Mouse (Mus musculus): ENCODE results near the gene Sdk2. TPM values are rescaled to one million over a fixed set of nuclear protein-coding genes. Genes with fewer than 3 reads are reported as not detected.

Sdk2 gene
- total and polyA plus RNA-seq, 3 experiments = 0.22 TPM; not detected in 2

DNA sequence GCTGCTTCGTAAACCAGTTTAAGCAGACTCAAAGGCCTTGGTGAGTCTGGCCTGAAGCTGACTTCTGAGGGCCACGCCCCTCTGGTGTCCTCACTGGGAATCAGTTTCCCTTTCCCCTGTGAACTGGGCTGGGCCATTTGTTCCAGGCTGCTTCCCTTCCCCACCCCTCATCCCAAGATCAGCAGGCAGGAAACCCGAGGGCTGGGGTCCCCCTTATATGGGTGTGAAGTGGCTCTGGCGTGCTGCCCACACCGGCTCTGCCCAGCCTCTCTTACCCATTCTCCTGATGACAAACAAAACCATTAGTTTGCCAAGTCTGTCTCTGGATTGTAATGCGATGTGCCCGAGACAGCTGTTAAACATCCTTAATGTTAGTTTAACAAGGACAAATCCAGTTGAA, 180.5 kb downstream of the Sdk2 start:
- ATAC-seq (ENCODE audit: extremely low read depth, insufficient number of reproducible peaks, low FRiP score, poor library complexity, severe bottlenecking) = no peak
- Histone ChIP-seq H3K4me1 (ENCODE audit: insufficient read depth, low read depth, low read length) (no peaks in the 10 kb centered on the region), H3K9me3 (replicated peaks) (peaks cover 86% of the 10 kb centered on the region), H3K4me3 (ENCODE audit: low read depth, low read length) (no peak overlapping the region), H3K27me3 (ENCODE audit: insufficient read depth, low read length) (no peaks in the 10 kb centered on the region), H3K36me3 (replicated peaks) (no peaks in the 10 kb centered on the region)
- no peak for TF ChIP-seq GATA2 (IDR thresholded peaks at IDR 0.05; ENCODE audit: borderline replicate concordance, low read depth, low read length)
- no peak for TF ChIP-seq TAL1 (conservative IDR thresholded peaks at IDR 0.05; ENCODE audit: low read depth, low read length)
- no peak for TF ChIP-seq CTCF (IDR thresholded peaks at IDR 0.05; ENCODE audit: low read depth, low read length)
- no peak for TF ChIP-seq POLR2AphosphoS5 (IDR thresholded peaks at IDR 0.05; ENCODE audit: insufficient replicate concordance, low read depth, low read length)
- no peak for TF ChIP-seq GATA1 (IDR thresholded peaks at IDR 0.05; ENCODE audit: borderline replicate concordance, low read length)
- DNase-seq (ENCODE audit: low spot score) = no peak

DNA sequence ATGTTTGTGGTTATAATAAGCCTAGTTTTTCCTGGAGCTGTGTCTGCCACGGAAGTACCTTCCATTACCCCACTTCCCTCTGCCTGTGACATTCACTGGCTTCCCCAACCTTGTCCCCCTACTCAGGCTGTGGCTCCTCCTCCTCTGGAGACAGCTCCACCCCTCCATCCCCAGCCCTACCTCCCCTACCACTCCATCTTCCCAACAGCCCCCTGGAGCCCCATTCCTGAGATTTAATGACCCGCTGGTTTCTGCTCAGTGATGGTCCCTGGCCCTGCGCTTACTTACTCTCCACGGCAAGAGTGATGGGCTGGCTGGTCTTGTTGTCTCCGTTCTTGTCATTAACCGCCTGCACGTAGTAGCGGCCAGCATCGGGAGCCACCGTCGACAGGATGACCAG, 181.9 kb downstream of the Sdk2 start:
- no peak overlapping the region for H3K4me3 ChIP-seq (ENCODE audit: low read depth, low read length)
- DNase-seq (ENCODE audit: low spot score) = no peak
- H3K4me1 ChIP-seq (ENCODE audit: insufficient read depth, low read depth, low read length) = no peaks in the 10 kb centered on the region
- TF ChIP-seq POLR2AphosphoS5 (IDR thresholded peaks at IDR 0.05; ENCODE audit: insufficient replicate concordance, low read depth, low read length) = no peak
- no peak for TF ChIP-seq GATA2 (IDR thresholded peaks at IDR 0.05; ENCODE audit: borderline replicate concordance, low read depth, low read length)
- TF ChIP-seq CTCF (IDR thresholded peaks at IDR 0.05; ENCODE audit: low read depth, low read length) = no peak
- no peak for TF ChIP-seq TAL1 (conservative IDR thresholded peaks at IDR 0.05; ENCODE audit: low read depth, low read length)
- TF ChIP-seq GATA1 (IDR thresholded peaks at IDR 0.05; ENCODE audit: borderline replicate concordance, low read length) = no peak
- peaks cover 86% of the 10 kb centered on the region for H3K9me3 ChIP-seq (replicated peaks)
- no peaks in the 10 kb centered on the region for H3K27me3 ChIP-seq (ENCODE audit: insufficient read depth, low read length)
- no peaks in the 10 kb centered on the region for H3K36me3 ChIP-seq (replicated peaks)
- ATAC-seq (ENCODE audit: extremely low read depth, insufficient number of reproducible peaks, low FRiP score, poor library complexity, severe bottlenecking) = no peak

DNA sequence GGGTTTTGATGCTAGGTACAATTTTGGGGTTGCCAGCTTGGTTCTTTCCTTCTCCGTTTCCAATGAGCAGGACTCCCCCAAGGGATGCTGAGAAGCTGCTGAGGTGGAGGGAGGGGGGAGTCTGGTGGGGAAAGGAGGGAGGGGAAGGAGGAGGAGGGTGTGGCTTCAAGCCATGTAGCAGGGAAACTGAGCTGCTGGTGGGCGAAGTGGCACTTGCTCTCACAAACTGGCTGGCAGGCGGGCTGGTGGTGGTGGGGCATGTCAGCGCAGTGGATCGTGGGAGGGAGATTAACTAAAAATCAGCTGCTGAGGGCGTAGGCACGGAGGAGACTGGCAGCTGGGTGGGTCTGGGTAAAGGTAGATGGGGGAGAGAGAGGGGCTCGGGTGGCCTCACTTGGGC, 183.8 kb downstream of the Sdk2 start:
- DNase-seq (ENCODE audit: low spot score) (no peak), ATAC-seq (ENCODE audit: extremely low read depth, insufficient number of reproducible peaks, low FRiP score, poor library complexity, severe bottlenecking) (no peak)
- TF ChIP-seq TAL1 (conservative IDR thresholded peaks at IDR 0.05; ENCODE audit: low read depth, low read length) (no peak), POLR2AphosphoS5 (IDR thresholded peaks at IDR 0.05; ENCODE audit: insufficient replicate concordance, low read depth, low read length) (no peak), GATA1 (IDR thresholded peaks at IDR 0.05; ENCODE audit: borderline replicate concordance, low read length) (no peak), GATA2 (IDR thresholded peaks at IDR 0.05; ENCODE audit: borderline replicate concordance, low read depth, low read length) (no peak), CTCF (IDR thresholded peaks at IDR 0.05; ENCODE audit: low read depth, low read length) (no peak)
- H3K4me3 ChIP-seq (ENCODE audit: low read depth, low read length) = no peak overlapping the region; the same call in 1 of the 2 replicates
- H3K27me3 ChIP-seq (ENCODE audit: insufficient read depth, low read length) = no peaks in the 10 kb centered on the region
- H3K9me3 ChIP-seq (replicated peaks) = peaks cover 87% of the 10 kb centered on the region
- no peaks in the 10 kb centered on the region for H3K36me3 ChIP-seq (replicated peaks)
- no peaks in the 10 kb centered on the region for H3K4me1 ChIP-seq (ENCODE audit: insufficient read depth, low read depth, low read length)

DNA sequence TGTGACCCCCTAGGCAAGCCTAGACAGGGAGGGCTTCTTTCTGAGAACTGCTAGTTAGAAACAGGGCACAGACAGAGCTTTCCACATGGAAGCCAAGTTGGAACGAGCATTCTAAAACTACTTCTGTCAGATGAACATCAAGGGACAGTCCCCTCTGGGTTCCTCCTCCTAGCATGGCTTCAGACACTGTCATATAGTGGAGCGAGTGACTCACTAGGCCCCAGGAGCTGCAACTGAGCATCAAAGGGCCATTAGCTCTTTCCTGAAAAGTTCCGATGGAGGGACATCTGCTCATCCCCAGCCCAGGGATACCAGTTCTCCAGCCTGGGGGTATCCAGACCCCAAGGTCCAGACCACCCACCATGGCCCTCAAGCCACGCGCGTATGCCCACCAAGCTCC, 185.0 kb downstream of the Sdk2 start:
- no peak for ATAC-seq (ENCODE audit: extremely low read depth, insufficient number of reproducible peaks, low FRiP score, poor library complexity, severe bottlenecking)
- TF ChIP-seq TAL1 (conservative IDR thresholded peaks at IDR 0.05; ENCODE audit: low read depth, low read length) = no peak
- TF ChIP-seq CTCF (IDR thresholded peaks at IDR 0.05; ENCODE audit: low read depth, low read length) = no peak
- no peak for TF ChIP-seq GATA1 (IDR thresholded peaks at IDR 0.05; ENCODE audit: borderline replicate concordance, low read length)
- TF ChIP-seq GATA2 (IDR thresholded peaks at IDR 0.05; ENCODE audit: borderline replicate concordance, low read depth, low read length) = no peak
- TF ChIP-seq POLR2AphosphoS5 (IDR thresholded peaks at IDR 0.05; ENCODE audit: insufficient replicate concordance, low read depth, low read length) = no peak
- Histone ChIP-seq H3K4me3 (ENCODE audit: low read depth, low read length) (no peak overlapping the region), H3K9me3 (replicated peaks) (peaks cover 89% of the 10 kb centered on the region), H3K36me3 (replicated peaks) (no peaks in the 10 kb centered on the region), H3K4me1 (ENCODE audit: insufficient read depth, low read depth, low read length) (no peaks in the 10 kb centered on the region), H3K27me3 (ENCODE audit: insufficient read depth, low read length) (no peaks in the 10 kb centered on the region)
- no peak for DNase-seq (ENCODE audit: low spot score)

DNA sequence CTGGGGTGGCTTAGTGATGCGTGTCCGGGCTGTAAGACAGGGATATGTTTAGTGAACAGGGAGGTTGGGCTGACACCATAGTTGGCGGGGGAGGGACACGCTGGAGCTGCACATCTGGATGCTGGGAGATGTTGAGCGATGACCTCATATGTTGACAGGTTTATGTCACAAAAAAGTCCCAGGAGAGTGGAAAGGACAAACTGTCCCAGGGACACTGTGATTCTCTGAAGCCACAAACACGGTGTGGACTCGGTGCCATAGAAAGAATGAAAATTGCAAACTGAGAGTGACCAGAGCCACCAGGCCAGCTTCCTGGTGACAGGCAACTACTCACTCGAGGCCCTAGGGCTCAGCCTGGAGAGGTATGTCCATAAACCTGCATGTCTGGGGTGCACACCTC, 199.8 kb downstream of the Sdk2 start:
- peaks cover 75% of the 10 kb centered on the region for H3K9me3 ChIP-seq (replicated peaks)
- no peak for ATAC-seq (ENCODE audit: extremely low read depth, insufficient number of reproducible peaks, low FRiP score, poor library complexity, severe bottlenecking)
- no peaks in the 10 kb centered on the region for H3K27me3 ChIP-seq (ENCODE audit: insufficient read depth, low read length)
- H3K4me3 ChIP-seq (ENCODE audit: low read depth, low read length) = no peak overlapping the region
- TF ChIP-seq TAL1 (conservative IDR thresholded peaks at IDR 0.05; ENCODE audit: low read depth, low read length) (no peak), CTCF (IDR thresholded peaks at IDR 0.05; ENCODE audit: low read depth, low read length) (no peak), GATA2 (IDR thresholded peaks at IDR 0.05; ENCODE audit: borderline replicate concordance, low read depth, low read length) (no peak), POLR2AphosphoS5 (IDR thresholded peaks at IDR 0.05; ENCODE audit: insufficient replicate concordance, low read depth, low read length) (no peak), GATA1 (IDR thresholded peaks at IDR 0.05; ENCODE audit: borderline replicate concordance, low read length) (no peak)
- no peaks in the 10 kb centered on the region for H3K4me1 ChIP-seq (ENCODE audit: insufficient read depth, low read depth, low read length)
- H3K36me3 ChIP-seq (replicated peaks) = no peaks in the 10 kb centered on the region
- DNase-seq (ENCODE audit: low spot score) = no peak

DNA sequence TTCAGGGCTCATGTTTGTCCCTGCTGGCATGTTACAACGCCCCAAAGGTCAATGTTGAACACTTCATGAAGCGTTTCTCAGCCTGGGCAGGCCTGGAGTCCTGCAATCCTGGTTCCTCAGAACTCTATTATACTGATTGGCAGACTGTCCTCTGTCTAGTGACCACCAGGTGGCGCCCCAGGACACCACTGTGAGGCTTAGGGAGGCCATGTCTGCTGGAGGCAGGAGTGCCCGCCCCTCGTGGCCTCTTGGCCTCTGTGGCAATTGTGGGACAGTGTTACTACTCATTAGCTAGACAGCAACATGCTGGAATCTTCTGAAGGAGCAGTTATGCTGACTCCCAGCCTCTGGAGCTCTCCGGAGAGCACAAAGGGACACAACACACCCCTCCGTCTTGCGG, 201.2 kb downstream of the Sdk2 start:
- TF ChIP-seq POLR2AphosphoS5 (IDR thresholded peaks at IDR 0.05; ENCODE audit: insufficient replicate concordance, low read depth, low read length) (no peak), TAL1 (conservative IDR thresholded peaks at IDR 0.05; ENCODE audit: low read depth, low read length) (no peak), CTCF (IDR thresholded peaks at IDR 0.05; ENCODE audit: low read depth, low read length) (no peak), GATA1 (IDR thresholded peaks at IDR 0.05; ENCODE audit: borderline replicate concordance, low read length) (no peak), GATA2 (IDR thresholded peaks at IDR 0.05; ENCODE audit: borderline replicate concordance, low read depth, low read length) (no peak)
- ATAC-seq (ENCODE audit: extremely low read depth, insufficient number of reproducible peaks, low FRiP score, poor library complexity, severe bottlenecking) (no peak), DNase-seq (ENCODE audit: low spot score) (no peak)
- Histone ChIP-seq H3K4me1 (ENCODE audit: insufficient read depth, low read depth, low read length) (no peaks in the 10 kb centered on the region), H3K9me3 (replicated peaks) (peaks cover 77% of the 10 kb centered on the region), H3K36me3 (replicated peaks) (no peaks in the 10 kb centered on the region), H3K4me3 (ENCODE audit: low read depth, low read length) (no peak overlapping the region), H3K27me3 (ENCODE audit: insufficient read depth, low read length) (no peaks in the 10 kb centered on the region)

Measured in G1E (cell line).